Mouse (Mus musculus) effector memory CD4-positive, alpha-beta T cell, adult 5 months (primary cell): ENCODE results near the gene Selenot. TPM values are rescaled to one million over a fixed set of nuclear protein-coding genes. Genes with fewer than 3 reads are reported as not detected.

Source experiments
- polyA plus RNA-seq: library from polyadenylated mRNA; unstranded; fragments of 100-300 nt; shearing (Covaris generic); gene quantifications from one replicate; pipeline ENCODE4 v1.2.1, GENCODE M21; 2017

Gene Selenot
- polyA plus RNA-seq: 34.0 TPM

GRCm38 (mm10) chr3:58576137-58577066, at the start of gene Selenot:
Gene Selenot, plus strand, starts transcription at chr3:58576636.

DNA sequence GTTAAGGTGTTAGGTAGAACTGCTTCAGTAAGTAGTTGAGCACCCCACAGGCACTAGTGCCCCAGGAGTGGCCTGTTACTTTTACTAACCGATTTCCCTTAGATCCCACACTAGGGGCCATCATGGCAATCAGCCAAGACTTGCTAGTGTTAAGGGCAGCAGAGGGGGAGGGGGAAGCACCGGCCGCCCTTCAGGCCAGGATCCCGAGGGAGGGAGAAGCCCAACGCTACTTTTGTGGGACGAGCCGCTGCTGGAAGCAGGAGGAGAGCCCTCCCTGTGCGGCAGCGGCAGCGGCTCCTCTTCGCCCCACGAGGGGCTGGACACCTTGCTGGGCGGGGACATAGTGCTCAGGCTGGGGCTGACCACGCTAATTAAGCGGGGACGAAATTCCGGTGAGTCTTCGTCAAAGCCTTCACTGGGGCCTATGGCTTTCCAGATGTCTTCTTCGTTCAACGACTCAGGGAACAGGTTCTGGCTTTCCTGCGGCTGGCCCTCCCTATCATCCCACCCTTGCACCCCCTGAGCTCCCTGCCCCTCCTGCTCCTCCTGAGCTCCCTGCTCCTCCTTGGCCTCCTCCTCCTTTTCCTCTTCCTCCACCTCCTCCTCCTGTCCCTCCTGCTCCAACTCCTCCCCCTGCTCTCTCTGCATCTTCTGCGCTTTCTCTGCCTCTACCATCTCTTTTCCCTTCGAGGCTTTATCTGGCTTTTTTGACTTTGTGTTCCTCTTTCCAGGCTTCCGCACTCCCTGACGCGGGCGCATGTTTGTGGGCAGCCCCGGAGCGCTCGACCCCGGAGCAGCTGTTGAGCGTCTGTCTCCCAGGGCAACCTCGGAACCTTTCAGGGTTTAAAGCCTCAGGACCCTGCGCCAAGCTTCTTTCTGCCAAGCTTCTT, 60.2 kb downstream of the Selenot start, which contains the start of gene Erich6:
Gene Erich6 (minus strand): TSS at position 802 of the 890 bp plus-strand sequence.

Other genes starting within 250 kb of the Selenot start
- gene Tsc22d2, start 161.9 kb upstream of the Selenot start, polyA plus RNA-seq: 130 TPM
- 30.0 TPM for gene Eif2a, start 50.8 kb upstream of the Selenot start, polyA plus RNA-seq
- 194 TPM for gene Serp1, start 50.7 kb upstream of the Selenot start, polyA plus RNA-seq
- gene Erich6, start 60.6 kb downstream of the Selenot start, polyA plus RNA-seq: not detected
- 98.5 TPM for gene Siah2, start 115.8 kb downstream of the Selenot start, polyA plus RNA-seq
- gene Mindy4b-ps, start 245.7 kb downstream of the Selenot start, polyA plus RNA-seq: not detected